Mouse (Mus musculus) lung, adult 2 months (tissue): ENCODE measurements at regions not wholly inside any gene's neighbourhood (a gene's known extent, or its start where the extent isn't known, plus 50 kb on each side); places are given as distances from the start of the nearest gene placed in this dataset.
"Not testable (repeated sequence)": the region's sequence is repeated elsewhere in the genome, so short reads cannot be mapped to it uniquely, and the experiment has no call there.

Experiments used
- DNase-seq: peaks from one replicate; pipeline ENCODE4 v3.0.0; 2022
- H3K4me1 ChIP-seq: fragments of 200-500 bp; 2 replicates; pipeline ENCODE4 v1.6.1; 2011; ENCODE audit warnings: low read length; ENCODE audit not compliant: control insufficient read depth, insufficient read depth
- H3K4me3 ChIP-seq: fragments of 200-500 bp; replicated peaks from 2 replicates; pipeline ENCODE3; 2011; ENCODE audit warnings: low read depth, mild to moderate bottlenecking, control low read depth, low read length; ENCODE audit errors: extremely low read depth
- CTCF ChIP-seq: fragments of 200-500 bp; IDR thresholded peaks from 2 replicates; pipeline ENCODE4 v1.5.1; 2011; ENCODE audit warnings: mild to moderate bottlenecking, low read length, control low read depth; ENCODE audit not compliant: insufficient read depth
- POLR2A ChIP-seq: fragments of 200-500 bp; IDR thresholded peaks from 2 replicates; pipeline ENCODE4 v1.6.1; 2011; ENCODE audit warnings: low read depth, mild to moderate bottlenecking, control low read depth, low read length, borderline replicate concordance; ENCODE audit errors: extremely low read depth
- WGBS: fragments of 180-500 bp; shearing (Covaris S2); methylation state at CpG from one replicate; pipeline ENCODE4 v1.1.7; 2018; 5-methylcytosine and 5-hydroxymethylcytosine counted together

DNA sequence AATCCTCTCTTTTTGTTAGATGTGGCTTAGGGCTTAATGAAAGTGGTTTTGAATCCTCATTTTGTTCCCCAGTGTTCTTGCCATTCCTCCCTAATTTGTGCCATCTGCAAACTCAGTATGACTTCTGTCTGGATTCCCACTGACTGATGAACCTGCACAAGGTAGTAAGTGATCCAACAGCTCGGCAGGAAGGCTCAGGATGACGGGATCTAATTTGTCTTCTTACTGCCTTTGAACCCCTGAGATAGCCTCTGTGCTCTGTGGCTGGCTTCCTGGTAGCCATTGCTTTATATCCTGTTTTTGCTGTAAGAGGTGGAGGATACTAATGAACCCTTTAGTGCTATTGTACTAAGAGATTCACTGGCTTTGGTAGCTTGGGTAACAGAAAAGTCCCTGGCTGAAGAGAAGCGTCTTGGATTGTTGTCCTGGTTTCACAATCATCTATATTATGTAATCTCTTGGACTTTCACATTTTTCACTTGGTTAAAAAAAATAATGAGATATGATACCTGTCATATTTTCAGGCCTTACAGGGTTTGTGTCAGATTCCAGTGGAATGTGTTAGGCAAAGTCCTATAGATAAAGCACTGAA, 86.2 kb downstream of the Dusp6 start:
- H3K4me1 ChIP-seq = no peaks in the 10 kb centered on the region
- no peak overlapping the region for H3K4me3 ChIP-seq
- 59% methylated on average over 3 of the region's 3 CpGs for WGBS
- no peak for DNase-seq
- TF ChIP-seq CTCF (no peak), POLR2A (no peak)

GRCm38 (mm10) chr10:99353541-99354292, 90.7 kb downstream of the Dusp6 start:
- no peak overlapping the region for H3K4me3 ChIP-seq
- 64% methylated on average over 18 of the region's 18 CpGs for WGBS
- TF ChIP-seq CTCF (no peak), POLR2A (no peak)
- DNase-seq = no peak
- H3K4me1 ChIP-seq = no peaks in the 10 kb centered on the region

- TF ChIP-seq POLR2A (no peak), CTCF (no peak)
- no peak for DNase-seq
- H3K4me3 ChIP-seq = no peak overlapping the region
- 72% methylated on average over 2 of the region's 2 CpGs for WGBS
- H3K4me1 ChIP-seq = no peaks in the 10 kb centered on the region
These were observed 91.3 kb downstream of the Dusp6 start for GRCm38 (mm10) chr10:99354352-99354751.

- H3K4me3 ChIP-seq = no peak overlapping the region
- H3K4me1 ChIP-seq = no peaks in the 10 kb centered on the region
- TF ChIP-seq CTCF = no peak
- TF ChIP-seq POLR2A = no peak
- 86% methylated on average over 4 of the region's 4 CpGs for WGBS
- no peak for DNase-seq
These were observed 92.3 kb downstream of the Dusp6 start for GRCm38 (mm10) chr10:99355303-99355702.

DNA sequence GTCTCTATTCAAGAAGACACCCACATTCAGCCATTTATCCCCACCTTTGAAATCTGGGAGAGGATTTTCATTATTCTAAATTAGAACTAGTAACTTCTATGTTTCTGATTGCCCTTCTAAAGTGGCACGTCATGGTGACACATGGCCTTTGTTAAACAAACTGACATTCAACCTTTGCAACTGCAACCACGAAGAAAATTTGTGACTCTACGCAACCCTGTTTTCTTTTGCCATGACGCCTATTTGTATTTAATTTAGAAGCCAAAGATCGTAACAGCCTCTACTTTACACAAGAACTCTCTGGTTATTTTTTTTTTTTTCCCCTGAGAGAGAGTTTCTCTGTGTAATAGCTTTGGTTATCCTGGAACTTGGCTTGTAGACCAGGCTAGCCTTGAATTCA, 93.2 kb downstream of the Dusp6 start:
- DNase-seq = no peak
- Histone ChIP-seq H3K4me3 (no peak overlapping the region), H3K4me1 (no peaks in the 10 kb centered on the region)
- 85% methylated on average over 5 of the region's 5 CpGs for WGBS
- TF ChIP-seq CTCF (no peak), POLR2A (no peak)

- Histone ChIP-seq H3K4me3 (no peak overlapping the region), H3K4me1 (no peaks in the 10 kb centered on the region)
- DNase-seq = no peak
- TF ChIP-seq CTCF = no peak
- TF ChIP-seq POLR2A = no peak
- 81% methylated on average over 3 of the region's 3 CpGs for WGBS
These were observed 93.9 kb downstream of the Dusp6 start for GRCm38 (mm10) chr10:99356883-99357282.

DNA sequence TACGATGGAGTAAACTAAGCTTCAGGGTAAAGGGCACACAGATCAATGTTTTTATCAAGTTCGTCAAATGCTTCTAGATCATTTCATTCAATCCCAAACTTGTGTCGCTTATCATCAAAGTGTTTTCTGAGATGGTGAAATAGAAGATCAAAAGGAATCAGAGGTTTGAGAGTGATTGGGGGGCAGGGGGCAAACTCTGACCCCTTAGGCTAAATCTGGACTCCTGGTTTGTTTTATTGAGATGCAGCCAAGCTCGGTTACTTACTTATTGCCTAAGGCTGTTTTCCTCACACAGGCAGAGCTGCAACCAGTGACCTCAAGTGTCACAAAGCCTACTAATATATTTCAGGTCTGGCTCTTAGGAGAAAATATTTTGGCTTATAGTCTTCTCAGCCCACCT, 94.3 kb downstream of the Dusp6 start:
- no peak for DNase-seq
- WGBS = 85% methylated on average over 4 of the region's 4 CpGs
- H3K4me3 ChIP-seq = no peak overlapping the region

GRCm38 (mm10) chr10:99358256-99358655, 95.2 kb downstream of the Dusp6 start:
- 93% methylated on average over 1 of the region's 1 CpGs for WGBS
- no peaks in the 10 kb centered on the region for H3K4me1 ChIP-seq

More for the DNA sequence above, 94.3 kb downstream of the Dusp6 start:
- H3K4me1 ChIP-seq = no peaks in the 10 kb centered on the region
- no peak for TF ChIP-seq CTCF

DNA sequence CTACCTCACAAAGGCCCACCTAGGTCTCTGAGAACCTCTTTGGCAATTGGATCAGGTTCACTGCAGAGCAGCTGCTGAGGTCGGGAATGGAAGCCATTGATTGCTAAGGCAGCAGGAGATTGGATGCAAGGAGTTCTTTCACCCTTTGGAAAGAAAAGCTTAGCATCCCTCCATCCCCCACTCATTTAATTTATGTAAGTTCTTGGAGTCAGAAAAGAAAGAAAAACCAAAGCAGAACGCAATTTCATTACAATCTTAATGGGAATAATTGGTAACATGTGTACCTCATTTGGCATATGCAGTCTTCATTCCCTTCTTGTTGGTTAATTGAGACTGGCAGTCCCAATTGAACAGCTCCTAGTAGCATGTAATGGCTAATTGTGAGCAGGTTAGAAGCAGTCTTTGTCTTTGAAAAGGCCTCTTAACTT, 96.4 kb downstream of the Dusp6 start:
- H3K4me1 ChIP-seq = no peaks in the 10 kb centered on the region
- 88% methylated on average over 2 of the region's 2 CpGs for WGBS
- DNase-seq = no peak
- H3K4me3 ChIP-seq = no peak overlapping the region
- TF ChIP-seq POLR2A (no peak), CTCF (no peak)

More at GRCm38 (mm10) chr10:99358256-99358655, 95.2 kb downstream of the Dusp6 start:
- no peak for TF ChIP-seq POLR2A
- TF ChIP-seq CTCF = no peak
- no peak overlapping the region for H3K4me3 ChIP-seq
- no peak for DNase-seq

- 68% methylated on average over 10 of the region's 10 CpGs for WGBS
- not testable (repeated sequence) for H3K4me3 ChIP-seq, DNase-seq, H3K4me1 ChIP-seq
These were observed 97.6 kb downstream of the Dusp6 start for GRCm38 (mm10) chr10:99360601-99361000.

GRCm38 (mm10) chr10:99366162-99366561, 103.1 kb downstream of the Dusp6 start:
- TF ChIP-seq POLR2A (no peak), CTCF (no peak)
- WGBS = 91% methylated on average over 7 of the region's 7 CpGs
- no peak for DNase-seq
- H3K4me3 ChIP-seq = no peak overlapping the region
- H3K4me1 ChIP-seq = no peaks in the 10 kb centered on the region
